Mouse (Mus musculus) forebrain, postnatal 0 days (tissue): ENCODE data around the gene Hspa12a. TPM values are rescaled to one million over a fixed set of nuclear protein-coding genes. Genes with fewer than 3 reads are reported as not detected.
A peak's percentile ranks its signal among the peaks of the same experiment; 100 is the strongest.

ENCODE experiments used
- ATAC-seq: fragments of 200-750 bp; cut with Nextera tagmentation; 2 replicates; pipeline ENCODE4 v1.8.0; 2017; ENCODE audit warnings: mild to moderate bottlenecking, moderate library complexity
- DNase-seq: peaks from one replicate; pipeline ENCODE4 v3.0.0-alpha.2; 2015
- H3K27ac ChIP-seq: fragments of 300-500 bp; sonication (generic); 2 replicates; pipeline ENCODE4 v1.5.1; 2014; ENCODE audit warnings: low read depth, mild to moderate bottlenecking, antibody characterized with exemption, low read length, moderate library complexity, mixed read lengths
- H3K27me3 ChIP-seq: fragments of 300-500 bp; sonication (generic); 2 replicates; pipeline ENCODE4 v1.6.1; 2014; ENCODE audit warnings: mild to moderate bottlenecking, low read length, mixed read lengths; ENCODE audit not compliant: insufficient read depth
- H3K36me3 ChIP-seq: fragments of 300-500 bp; sonication (generic); 2 replicates; pipeline ENCODE4 v1.6.1; 2014; ENCODE audit warnings: mild to moderate bottlenecking, moderate library complexity; ENCODE audit not compliant: insufficient read depth
- H3K4me1 ChIP-seq: fragments of 300-500 bp; sonication (generic); 2 replicates; pipeline ENCODE4 v1.6.1; 2014; ENCODE audit warnings: antibody characterized with exemption; ENCODE audit not compliant: insufficient read depth
- H3K4me2 ChIP-seq: fragments of 300-500 bp; sonication (generic); 2 replicates; pipeline ENCODE4 v1.6.1; 2014; ENCODE audit warnings: low read depth, mild to moderate bottlenecking, moderate library complexity
- H3K4me3 ChIP-seq: fragments of 300-500 bp; sonication (generic); 2 replicates; pipeline ENCODE4 v1.5.1; 2014; ENCODE audit warnings: low read depth, low read length, mixed read lengths
- H3K9ac ChIP-seq: fragments of 300-500 bp; sonication (generic); 2 replicates; pipeline ENCODE4 v1.6.1; 2014; ENCODE audit warnings: mild to moderate bottlenecking
- H3K9me3 ChIP-seq: fragments of 300-500 bp; sonication (generic); 2 replicates; pipeline ENCODE4 v1.6.1; 2016; ENCODE audit warnings: low read length
- CTCF ChIP-seq: sonication (generic); IDR thresholded peaks from 2 replicates; pipeline ENCODE4 v1.5.1; 2016; ENCODE audit warnings: antibody characterized with exemption, control low read depth, low read depth
- WGBS: fragments of 180-500 bp; shearing (Covaris S2); extraction: QIAGEN DNeasy Blood & Tissue Kit; methylation state at CpG from one replicate; pipeline ENCODE4 v1.1.7; 2014; 5-methylcytosine and 5-hydroxymethylcytosine counted together
- polyA plus RNA-seq: library from polyadenylated mRNA; unstranded; fragments of >200 nt; fragmentation: Nextera tagmentation; extraction: Ambion mirVana; gene quantifications from 2 replicates; pipeline ENCODE4 v1.2.1, GENCODE M21; 2015
- total RNA-seq: library from RNA; depleted of rRNA; stranded (reverse); fragments of >200 nt; gene quantifications from 2 replicates; pipeline ENCODE4 v1.2.3, GENCODE M21; 2014

Gene Hspa12a
- total and polyA plus RNA-seq, 2 experiments from 2014 or later: 52.6 to 75.8 TPM

- WGBS: 49% methylated on average over 1 of the region's 1 CpGs
- Histone ChIP-seq H3K9ac (no peak overlapping the region), H3K27ac (no peak overlapping the region), H3K27me3 (no peaks in the 10 kb centered on the region), H3K9me3 (no peaks in the 10 kb centered on the region), H3K4me3 (no peak overlapping the region), H3K4me1 (peaks cover under 1% of the 10 kb centered on the region; the same call in 1 of the 2 replicates), H3K36me3 (peaks cover 26% of the 10 kb centered on the region), H3K4me2 (no peak overlapping the region)
- no peak for TF ChIP-seq CTCF
- ATAC-seq: no peak
- no peak for DNase-seq
Observed at GRCm38 (mm10) chr19:58824316-58824715, 119.1 kb downstream of the Hspa12a start.

- Histone ChIP-seq H3K9ac (no peak overlapping the region), H3K4me3 (no peak overlapping the region), H3K36me3 (peaks cover 28% of the 10 kb centered on the region), H3K9me3 (no peaks in the 10 kb centered on the region), H3K4me2 (no peak overlapping the region), H3K4me1 (no peaks in the 10 kb centered on the region; the same call in 1 of the 2 replicates), H3K27ac (no peak overlapping the region), H3K27me3 (no peaks in the 10 kb centered on the region)
- ATAC-seq (no peak), DNase-seq (no peak)
- no peak for TF ChIP-seq CTCF
- 86% methylated on average over 3 of the region's 3 CpGs for WGBS
Observed at GRCm38 (mm10) chr19:58823301-58823700, 120.2 kb downstream of the Hspa12a start.

GRCm38 (mm10) chr19:58822454-58823200 is 120.8 kb downstream of the Hspa12a start:
- Histone ChIP-seq H3K4me2 (no peak overlapping the region), H3K9me3 (no peaks in the 10 kb centered on the region), H3K27ac (peak overlapping the region; percentile 35; the same call in 1 of the 2 replicates), H3K4me1 (no peaks in the 10 kb centered on the region; the same call in 1 of the 2 replicates), H3K36me3 (peaks cover 28% of the 10 kb centered on the region), H3K9ac (no peak overlapping the region), H3K27me3 (no peaks in the 10 kb centered on the region), H3K4me3 (no peak overlapping the region)
- peak; percentile 53 for ATAC-seq
- DNase-seq: peak; percentile 62
- no peak for TF ChIP-seq CTCF
- 66% methylated on average over 20 of the region's 20 CpGs for WGBS

- no peaks in the 10 kb centered on the region; the same call in 1 of the 2 replicates for H3K4me1 ChIP-seq
- DNase-seq (no peak), ATAC-seq (no peak)
- no peaks in the 10 kb centered on the region for H3K27me3 ChIP-seq
- no peak overlapping the region for H3K4me3 ChIP-seq
- no peak overlapping the region for H3K4me2 ChIP-seq
- H3K9ac ChIP-seq: no peak overlapping the region
- 79% methylated on average over 14 of the region's 14 CpGs for WGBS
- H3K27ac ChIP-seq: no peak overlapping the region
- peaks cover 20% of the 10 kb centered on the region for H3K36me3 ChIP-seq
- no peak for TF ChIP-seq CTCF
- no peaks in the 10 kb centered on the region for H3K9me3 ChIP-seq
Observed at GRCm38 (mm10) chr19:58818571-58819415, 124.7 kb downstream of the Hspa12a start.

- H3K4me1 ChIP-seq: no peaks in the 10 kb centered on the region
- no peak for DNase-seq
- H3K9ac ChIP-seq: no peak overlapping the region
- H3K36me3 ChIP-seq: peaks cover 20% of the 10 kb centered on the region
- H3K27ac ChIP-seq: no peak overlapping the region; the same call in 1 of the 2 replicates
- H3K9me3 ChIP-seq: no peaks in the 10 kb centered on the region
- ATAC-seq: no peak
- H3K27me3 ChIP-seq: no peaks in the 10 kb centered on the region
- TF ChIP-seq CTCF: no peak
- WGBS: 86% methylated on average over 11 of the region's 11 CpGs
- no peak overlapping the region for H3K4me2 ChIP-seq
- H3K4me3 ChIP-seq: no peak overlapping the region
Observed at GRCm38 (mm10) chr19:58817398-58817797, 126.1 kb downstream of the Hspa12a start.

DNA sequence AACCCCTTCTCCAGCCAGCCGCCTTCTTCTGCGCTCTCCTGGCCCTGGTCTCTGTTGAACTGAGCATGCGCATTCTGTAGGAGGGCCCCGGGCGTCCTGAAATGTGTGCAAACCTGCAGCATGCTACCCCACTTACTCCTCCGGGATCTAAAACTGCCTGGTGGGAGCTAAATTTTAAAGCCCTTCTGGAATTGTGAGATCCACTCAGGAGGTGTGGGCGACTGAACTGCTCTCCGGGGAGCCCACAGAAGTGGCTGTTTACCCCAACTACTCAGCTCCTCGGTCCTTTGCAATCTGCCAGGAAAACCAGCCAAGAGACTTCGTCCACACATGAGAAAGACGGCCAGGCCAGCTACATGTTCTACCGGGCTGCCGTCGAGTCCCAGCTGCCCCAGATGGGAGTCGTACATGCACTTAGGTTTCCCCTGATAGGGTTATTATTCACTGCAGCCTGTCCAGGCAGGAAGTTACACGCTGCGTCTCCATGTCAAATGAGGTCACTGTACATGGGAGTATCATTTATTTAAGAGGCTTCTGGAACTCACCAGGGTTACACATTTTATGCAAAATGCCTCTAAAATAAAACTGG is 126.9 kb downstream of the Hspa12a start:
- peaks cover 18% of the 10 kb centered on the region for H3K36me3 ChIP-seq
- H3K4me1 ChIP-seq: no peaks in the 10 kb centered on the region
- H3K9me3 ChIP-seq: no peaks in the 10 kb centered on the region
- no peak for TF ChIP-seq CTCF
- DNase-seq: no peak
- H3K9ac ChIP-seq: no peak overlapping the region
- WGBS: 78% methylated on average over 17 of the region's 17 CpGs
- H3K27me3 ChIP-seq: no peaks in the 10 kb centered on the region
- no peak for ATAC-seq
- H3K4me2 ChIP-seq: no peak overlapping the region
- no peak overlapping the region for H3K27ac ChIP-seq
- H3K4me3 ChIP-seq: no peak overlapping the region
